Comparison of ENCODE assay signal across 8 mouse cellular contexts in the genomic region with DNA sequence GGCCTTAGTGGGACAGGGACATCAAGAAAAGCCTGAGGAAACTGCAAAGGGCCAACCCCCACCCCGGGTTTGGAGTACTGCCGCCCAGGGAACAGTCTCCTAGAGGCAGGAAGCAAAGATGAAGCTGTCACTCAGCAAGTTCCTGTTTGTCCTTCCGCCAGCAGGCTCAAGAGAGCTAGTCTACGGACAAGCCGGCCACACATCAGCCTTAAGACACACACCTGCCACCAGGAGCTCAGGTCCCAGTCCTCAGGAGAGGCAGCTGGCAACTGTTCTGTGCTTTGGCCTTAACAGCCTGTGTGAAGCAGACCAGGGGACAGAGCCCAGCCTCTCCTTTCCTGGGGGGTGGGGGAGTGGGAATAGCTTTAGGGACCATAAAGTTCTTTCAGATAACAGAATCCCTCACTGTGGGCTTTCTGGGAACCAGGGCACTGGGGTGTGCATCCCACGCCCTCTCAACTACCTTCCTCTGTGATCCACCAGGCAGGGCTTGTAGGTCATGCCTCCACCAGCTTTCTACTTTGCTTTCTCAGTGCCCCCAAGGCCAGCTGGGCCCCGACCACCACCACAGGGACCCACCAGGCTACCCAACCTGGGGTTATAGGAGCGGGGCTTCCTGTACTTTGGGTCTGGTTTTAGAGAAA.
DNase-seq lines count a peak whose midpoint lies in the region; ATAC-seq and TF ChIP-seq lines count a peak whose summit lies in the region.

No protein-coding gene starts in this region.

- peaks cover 46% of the 10 kb centered on the region for H3K4me1 ChIP-seq in forebrain, embryonic 12.5 days
- peaks cover 33% of the 10 kb centered on the region for H3K4me1 ChIP-seq in hindbrain, embryonic 14.5 days (replicated peaks; ENCODE audit: control insufficient read depth, insufficient read depth, low read length)
- H3K4me1 ChIP-seq in liver, adult 2 months (ENCODE audit: control insufficient read depth, insufficient read depth, low read length): no peaks in the 10 kb centered on the region

- no peak overlapping the region for H3K4me2 ChIP-seq in forebrain, embryonic 12.5 days
- no peak overlapping the region for H3K4me2 ChIP-seq in hindbrain, embryonic 14.5 days (replicated peaks)
- H3K4me2 ChIP-seq in myocyte (ENCODE audit: low read depth): peak overlapping the region; percentile 61

- H3K36me3 ChIP-seq in forebrain, embryonic 12.5 days (replicated peaks): peaks cover 25% of the 10 kb centered on the region
- peaks cover 14% of the 10 kb centered on the region; the same call in 1 of the 2 replicates for H3K36me3 ChIP-seq in hindbrain, embryonic 14.5 days (replicated peaks; ENCODE audit: control insufficient read depth, insufficient read depth)
- H3K36me3 ChIP-seq in liver, adult 2 months (ENCODE audit: control insufficient read depth, insufficient read depth, low read length): no peaks in the 10 kb centered on the region
- H3K36me3 ChIP-seq in myocyte (ENCODE audit: control insufficient read depth, insufficient read depth): no peaks in the 10 kb centered on the region

- no peaks in the 10 kb centered on the region for H3K79me2 ChIP-seq in liver, adult 2 months (ENCODE audit: control insufficient read depth, insufficient read depth, low read length)
- no peaks in the 10 kb centered on the region for H3K79me2 ChIP-seq in myocyte (ENCODE audit: control insufficient read depth, insufficient read depth)

- no peak for TF ChIP-seq POLR2A in liver, adult 2 months (IDR thresholded peaks at IDR 0.05; ENCODE audit: extremely low read depth, insufficient read depth, low read length)
- TF ChIP-seq POLR2A in myocyte (IDR thresholded peaks at IDR 0.05; ENCODE audit: insufficient read length, low read depth): no peak

- DNase-seq in layer of hippocampus, adult 9-11 months: peak; percentile 78
- no peak for DNase-seq in layer of hippocampus, adult 18-20 months (ENCODE audit: low spot score in 2 of 2)
- no peak for DNase-seq in hindbrain, embryonic 14.5 days (ENCODE audit: low spot score)
- peak; percentile 21 for DNase-seq in liver, adult 2 months (ENCODE audit: extremely low read depth, low read depth, low spot score)
- DNase-seq in testis, postnatal 14 days (ENCODE audit: low spot score): no peak
- no peak for DNase-seq in Muller cell, postnatal 12 days (ENCODE audit: inconsistent ontology term)

- ATAC-seq in forebrain, embryonic 12.5 days (ENCODE audit: low FRiP score): no peak
- no peak for ATAC-seq in hindbrain, embryonic 14.5 days (ENCODE audit: low FRiP score)

- TF ChIP-seq CTCF in liver, adult 2 months (IDR thresholded peaks at IDR 0.05; ENCODE audit: low read depth, low read length): no peak

- no peak overlapping the region for H3ac ChIP-seq in myocyte (ENCODE audit: control insufficient read depth, insufficient read length)

- no peaks in the 10 kb centered on the region for H3K9me3 ChIP-seq in forebrain, embryonic 12.5 days
- H3K9me3 ChIP-seq in hindbrain, embryonic 14.5 days (ENCODE audit: control insufficient read depth, low read length): no peaks in the 10 kb centered on the region

- WGBS in forebrain, embryonic 12.5 days: 82% methylated on average over 8 of the region's 8 CpGs
- WGBS in hindbrain, embryonic 14.5 days: 74% methylated on average over 8 of the region's 8 CpGs
- 69% methylated on average over 8 of the region's 8 CpGs for WGBS in liver, adult 2 months

- no peak overlapping the region for H3K9ac ChIP-seq in forebrain, embryonic 12.5 days
- no peak overlapping the region for H3K9ac ChIP-seq in hindbrain, embryonic 14.5 days
- H3K9ac ChIP-seq in liver, adult 2 months (ENCODE audit: low read depth, low read length): peak overlapping the region; percentile 22; the same call in 1 of the 2 replicates

- no peaks in the 10 kb centered on the region for H3K27me3 ChIP-seq in forebrain, embryonic 12.5 days
- no peaks in the 10 kb centered on the region for H3K27me3 ChIP-seq in hindbrain, embryonic 14.5 days (ENCODE audit: control insufficient read depth, insufficient read depth, low read length)
- no peaks in the 10 kb centered on the region for H3K27me3 ChIP-seq in liver, adult 2 months (ENCODE audit: control insufficient read depth, insufficient read depth, low read length)
- no peaks in the 10 kb centered on the region for H3K27me3 ChIP-seq in myocyte (ENCODE audit: control insufficient read depth, insufficient read depth, insufficient read length)

- no peak overlapping the region for H3K4me3 ChIP-seq in forebrain, embryonic 12.5 days (replicated peaks)
- H3K4me3 ChIP-seq in hindbrain, embryonic 14.5 days (replicated peaks; ENCODE audit: low read length): no peak overlapping the region
- H3K4me3 ChIP-seq in liver, adult 2 months (ENCODE audit: insufficient read depth, low read depth, low read length): no peak overlapping the region
- H3K4me3 ChIP-seq in myocyte: no peak overlapping the region

- peak overlapping the region; percentile 68 for H3K27ac ChIP-seq in forebrain, embryonic 12.5 days
- peak overlapping the region; percentile 77; the same call in 1 of the 2 replicates for H3K27ac ChIP-seq in hindbrain, embryonic 14.5 days
- H3K27ac ChIP-seq in liver, adult 2 months (replicated peaks; ENCODE audit: insufficient read depth, low read depth, low read length): peak overlapping the region; percentile 79

TF ChIP-seq in myocyte, 11 proteins besides CTCF, POLR2A, EP300 and RAD21:
- TF ChIP-seq MYOD1 (IDR thresholded peaks at IDR 0.05; ENCODE audit: control insufficient read depth in 1 of 3, insufficient read length in 2 of 3, low read depth in 2 of 3) (peak in 2 of 3 experiments; percentile 32 to 54), POLR2AphosphoS2 (IDR thresholded peaks at IDR 0.05; ENCODE audit: insufficient read length, low read depth) (no peak), CEBPB (IDR thresholded peaks at IDR 0.05; ENCODE audit: insufficient read depth, poor library complexity, severe bottlenecking) (no peak), SRF (IDR thresholded peaks at IDR 0.05; ENCODE audit: control insufficient read depth, insufficient read length, low read depth) (no peak), MAX (IDR thresholded peaks at IDR 0.05; ENCODE audit: low read depth) (no peak), E2F4 (IDR thresholded peaks at IDR 0.05; ENCODE audit: insufficient read depth) (no peak), REST (IDR thresholded peaks at IDR 0.05; ENCODE audit: insufficient read depth, insufficient read length) (no peak), USF1 (IDR thresholded peaks at IDR 0.05; ENCODE audit: low read depth) (no peak), MYOG (IDR thresholded peaks at IDR 0.05; ENCODE audit: control insufficient read depth in 1 of 3, insufficient read depth in 1 of 3, insufficient read length in 2 of 3, low read depth in 2 of 3) (peak in 1 of 3 experiments; percentile 63), TCF3 (IDR thresholded peaks at IDR 0.05; ENCODE audit: insufficient read length, low read depth) (no peak), TCF12 (IDR thresholded peaks at IDR 0.05; ENCODE audit: insufficient read depth, poor library complexity, severe bottlenecking) (no peak)
TF ChIP-seq in myocyte: peak in this region for 2.

Comparison
In these comparisons a context has a peak if more than half of its experiments do, and no peak if none do; other contexts are left out.
1. DNase-seq: peak in layer of hippocampus, adult 9-11 months (single experiment) and liver, adult 2 months (single experiment); none in layer of hippocampus, adult 18-20 months (0 of 2), hindbrain, embryonic 14.5 days (single experiment), testis, postnatal 14 days (single experiment) and Muller cell, postnatal 12 days (single experiment).
2. Peak in every context shown above with its lines, with median percentiles within 50 percentile points of each other: H3K27ac ChIP-seq.